Mouse (Mus musculus): ENCODE results near the gene Hcls1. TPM values are rescaled to one million over a fixed set of nuclear protein-coding genes. Genes with fewer than 3 reads are reported as not detected.
A peak's percentile ranks its signal among the peaks of the same experiment; 100 is the strongest.

The Hcls1 gene
- polyA plus RNA-seq, 1 experiment from 2014 or later: 2.2 TPM

DNA sequence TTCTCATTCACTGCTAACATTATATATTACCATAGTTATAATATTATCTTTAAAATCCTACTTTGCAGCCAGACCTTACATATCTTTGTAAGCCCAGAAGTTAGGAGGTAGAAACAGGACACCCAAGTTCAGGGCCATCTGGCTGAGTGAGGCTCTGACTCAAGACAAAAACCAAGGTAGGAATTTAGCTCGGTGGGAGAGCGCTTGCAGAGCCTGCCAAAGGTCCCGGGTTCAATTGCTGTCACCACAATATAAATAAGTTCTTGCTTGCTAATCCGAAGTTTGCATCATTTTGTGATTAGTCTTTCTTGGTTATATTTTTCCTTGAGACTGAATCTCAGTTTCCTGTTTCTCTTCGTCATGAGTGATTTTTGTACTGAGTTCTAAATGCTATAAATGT is 31.6 kb upstream of the Hcls1 start:
- Histone ChIP-seq H3K4me3 (ENCODE audit: low read depth, low read length) (no peak overlapping the region), H3K4me1 (ENCODE audit: insufficient read depth) (no peaks in the 10 kb centered on the region), H3K4me2 (no peak overlapping the region), H3K27ac (ENCODE audit: low read depth) (no peak overlapping the region), H3K36me3 (ENCODE audit: insufficient read depth) (peaks cover 61% of the 10 kb centered on the region), H3K9me3 (ENCODE audit: low read depth, low read length) (no peaks in the 10 kb centered on the region), H3K27me3 (ENCODE audit: insufficient read depth, low read length) (no peaks in the 10 kb centered on the region), H3K9ac (no peak overlapping the region)
- no peak for DNase-seq
- no peak for TF ChIP-seq CTCF (IDR thresholded peaks at IDR 0.05; ENCODE audit: low read depth)
- no peak for ATAC-seq (ENCODE audit: insufficient read depth)
- WGBS: 80% methylated on average over 5 of the region's 5 CpGs

DNA sequence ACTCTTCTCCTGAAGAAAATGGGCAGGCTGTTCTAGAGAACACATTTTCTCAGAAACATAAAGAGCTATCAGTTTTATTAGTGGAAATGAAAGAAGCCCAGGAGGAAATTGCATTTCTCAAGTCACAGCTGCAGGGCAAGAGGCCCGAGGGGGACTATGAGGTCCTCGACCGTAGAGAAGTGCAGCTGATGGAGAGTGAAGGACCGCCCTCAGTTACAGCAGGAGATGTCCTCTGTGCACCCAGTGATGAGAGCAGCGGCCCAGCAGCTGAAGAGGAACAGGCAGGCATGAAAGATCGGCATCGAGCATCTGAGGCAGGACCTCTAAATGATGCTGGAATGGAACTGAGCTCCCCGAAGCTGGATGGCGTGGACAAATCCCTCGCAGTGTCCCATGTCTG is 22.9 kb upstream of the Hcls1 start:
- Histone ChIP-seq H3K4me1 (ENCODE audit: insufficient read depth) (no peaks in the 10 kb centered on the region), H3K4me3 (ENCODE audit: low read depth, low read length) (no peak overlapping the region), H3K9me3 (ENCODE audit: low read depth, low read length) (no peaks in the 10 kb centered on the region), H3K9ac (no peak overlapping the region), H3K27me3 (ENCODE audit: insufficient read depth, low read length) (no peaks in the 10 kb centered on the region), H3K36me3 (ENCODE audit: insufficient read depth) (peaks cover 67% of the 10 kb centered on the region), H3K4me2 (no peak overlapping the region), H3K27ac (ENCODE audit: low read depth) (no peak overlapping the region)
- TF ChIP-seq CTCF (IDR thresholded peaks at IDR 0.05; ENCODE audit: low read depth): no peak
- DNase-seq (peak; percentile 28), ATAC-seq (ENCODE audit: insufficient read depth) (peak; percentile 69; the same call in 1 of the 2 replicates)
- WGBS: 71% methylated on average over 10 of the region's 10 CpGs

DNA sequence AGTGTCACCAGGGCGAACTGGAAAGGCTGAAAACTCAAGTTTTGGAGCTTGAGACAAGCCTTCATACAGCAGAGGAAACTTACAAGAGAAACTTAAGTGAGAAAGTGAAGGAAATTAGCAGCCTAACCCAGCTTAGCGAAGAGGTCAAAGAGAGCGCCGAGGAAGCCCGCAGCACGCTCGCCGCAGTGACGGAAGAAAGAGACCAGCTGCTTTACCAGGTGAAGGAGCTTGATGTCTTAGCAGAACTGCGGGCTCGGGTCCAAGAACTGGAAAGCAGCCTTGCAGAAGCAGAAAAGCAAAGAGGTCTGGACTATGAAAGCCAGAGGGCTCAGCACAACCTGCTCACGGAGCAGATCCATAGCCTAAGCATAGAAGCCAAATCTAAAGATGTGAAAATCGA is 22.5 kb upstream of the Hcls1 start:
- Histone ChIP-seq H3K4me3 (ENCODE audit: low read depth, low read length) (no peak overlapping the region), H3K36me3 (ENCODE audit: insufficient read depth) (peaks cover 69% of the 10 kb centered on the region), H3K9me3 (ENCODE audit: low read depth, low read length) (no peaks in the 10 kb centered on the region), H3K9ac (no peak overlapping the region), H3K4me2 (no peak overlapping the region), H3K27me3 (ENCODE audit: insufficient read depth, low read length) (no peaks in the 10 kb centered on the region), H3K27ac (ENCODE audit: low read depth) (no peak overlapping the region), H3K4me1 (ENCODE audit: insufficient read depth) (no peaks in the 10 kb centered on the region)
- no peak for TF ChIP-seq CTCF (IDR thresholded peaks at IDR 0.05; ENCODE audit: low read depth)
- 68% methylated on average over 13 of the region's 13 CpGs for WGBS
- DNase-seq (peak; percentile 75), ATAC-seq (ENCODE audit: insufficient read depth) (peak; percentile 71; the same call in 1 of the 2 replicates)

DNA sequence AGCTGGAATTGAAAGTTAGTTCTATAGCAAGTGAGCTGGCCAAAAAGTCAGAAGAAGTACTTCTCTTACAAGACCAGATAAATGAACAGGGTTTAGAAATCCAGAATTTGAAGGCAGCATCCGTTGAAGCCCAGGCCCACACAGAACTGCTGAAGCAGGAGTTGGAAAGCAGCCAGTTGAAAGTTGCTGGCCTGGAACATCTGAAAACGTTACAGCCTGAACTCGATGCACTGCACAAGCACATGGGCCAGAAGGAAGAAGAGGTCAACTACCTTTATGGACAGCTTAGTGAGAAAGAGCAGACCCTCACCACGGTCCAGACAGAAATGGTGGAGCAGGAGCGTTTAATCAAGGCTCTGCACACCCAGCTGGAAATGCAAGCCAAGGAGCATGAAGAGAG is 20.6 kb upstream of the Hcls1 start:
- WGBS: 68% methylated on average over 5 of the region's 5 CpGs
- no peaks in the 10 kb centered on the region for H3K27me3 ChIP-seq (ENCODE audit: insufficient read depth, low read length)
- H3K4me2 ChIP-seq: no peak overlapping the region
- H3K4me3 ChIP-seq (ENCODE audit: low read depth, low read length): no peak overlapping the region
- no peak for ATAC-seq (ENCODE audit: insufficient read depth)
- TF ChIP-seq CTCF (IDR thresholded peaks at IDR 0.05; ENCODE audit: low read depth): no peak
- peak; percentile 37 for DNase-seq
- peaks cover 73% of the 10 kb centered on the region for H3K36me3 ChIP-seq (ENCODE audit: insufficient read depth)
- H3K4me1 ChIP-seq (ENCODE audit: insufficient read depth): no peaks in the 10 kb centered on the region
- no peak overlapping the region for H3K27ac ChIP-seq (ENCODE audit: low read depth)
- H3K9ac ChIP-seq: no peak overlapping the region
- no peaks in the 10 kb centered on the region for H3K9me3 ChIP-seq (ENCODE audit: low read depth, low read length)

DNA sequence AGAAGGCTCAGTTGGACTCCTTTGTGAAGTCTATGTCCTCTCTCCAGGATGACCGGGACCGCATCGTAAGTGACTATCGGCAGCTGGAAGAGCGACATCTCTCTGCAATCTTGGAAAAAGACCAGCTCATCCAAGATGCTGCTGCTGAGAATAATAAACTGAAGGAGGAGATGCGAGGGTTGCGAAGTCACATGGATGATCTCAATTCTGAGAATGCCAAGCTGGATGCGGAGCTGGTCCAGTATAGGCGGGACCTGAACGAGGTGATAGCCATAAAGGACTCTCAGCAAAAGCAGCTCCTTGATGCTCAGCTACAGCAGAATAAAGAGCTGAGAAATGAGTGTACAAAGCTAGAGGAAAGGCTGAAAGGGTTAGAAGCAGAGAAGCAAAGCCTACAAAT is 16.3 kb upstream of the Hcls1 start:
- no peak for DNase-seq
- H3K4me1 ChIP-seq (ENCODE audit: insufficient read depth): no peaks in the 10 kb centered on the region
- H3K36me3 ChIP-seq (ENCODE audit: insufficient read depth): peaks cover 75% of the 10 kb centered on the region
- no peaks in the 10 kb centered on the region for H3K27me3 ChIP-seq (ENCODE audit: insufficient read depth, low read length)
- H3K4me3 ChIP-seq (ENCODE audit: low read depth, low read length): no peak overlapping the region
- no peak for TF ChIP-seq CTCF (IDR thresholded peaks at IDR 0.05; ENCODE audit: low read depth)
- no peak for ATAC-seq (ENCODE audit: insufficient read depth)
- no peak overlapping the region for H3K27ac ChIP-seq (ENCODE audit: low read depth)
- H3K9me3 ChIP-seq (ENCODE audit: low read depth, low read length): no peaks in the 10 kb centered on the region
- H3K9ac ChIP-seq: no peak overlapping the region
- WGBS: 93% methylated on average over 10 of the region's 10 CpGs
- H3K4me2 ChIP-seq: no peak overlapping the region

DNA sequence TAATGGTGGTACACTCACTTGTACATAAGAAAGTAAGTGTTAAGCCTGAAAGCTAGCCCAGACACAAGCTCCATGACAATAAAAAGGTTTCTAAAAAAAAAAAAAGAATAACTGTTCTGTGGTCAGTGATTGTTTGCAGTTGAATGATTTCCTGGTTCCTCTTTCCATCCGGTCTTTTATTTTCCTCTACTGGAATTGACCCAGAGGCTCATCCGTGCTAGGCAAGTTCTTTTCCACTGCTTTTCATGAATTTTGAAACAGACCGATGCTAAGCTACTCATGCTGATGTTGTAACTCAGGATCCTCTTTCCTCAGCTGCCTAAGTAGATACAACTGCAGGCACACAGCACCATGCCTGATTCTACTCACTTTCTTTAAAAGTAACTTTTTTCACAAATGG is 14.4 kb upstream of the Hcls1 start:
- H3K27ac ChIP-seq (ENCODE audit: low read depth): no peak overlapping the region
- DNase-seq: no peak
- WGBS: 86% methylated on average over 3 of the region's 3 CpGs
- no peak for ATAC-seq (ENCODE audit: insufficient read depth)
- H3K36me3 ChIP-seq (ENCODE audit: insufficient read depth): peaks cover 68% of the 10 kb centered on the region
- H3K9ac ChIP-seq: no peak overlapping the region
- no peaks in the 10 kb centered on the region for H3K9me3 ChIP-seq (ENCODE audit: low read depth, low read length)
- H3K27me3 ChIP-seq (ENCODE audit: insufficient read depth, low read length): no peaks in the 10 kb centered on the region
- TF ChIP-seq CTCF (IDR thresholded peaks at IDR 0.05; ENCODE audit: low read depth): no peak
- no peak overlapping the region for H3K4me3 ChIP-seq (ENCODE audit: low read depth, low read length)
- H3K4me1 ChIP-seq (ENCODE audit: insufficient read depth): no peaks in the 10 kb centered on the region
- no peak overlapping the region for H3K4me2 ChIP-seq

DNA sequence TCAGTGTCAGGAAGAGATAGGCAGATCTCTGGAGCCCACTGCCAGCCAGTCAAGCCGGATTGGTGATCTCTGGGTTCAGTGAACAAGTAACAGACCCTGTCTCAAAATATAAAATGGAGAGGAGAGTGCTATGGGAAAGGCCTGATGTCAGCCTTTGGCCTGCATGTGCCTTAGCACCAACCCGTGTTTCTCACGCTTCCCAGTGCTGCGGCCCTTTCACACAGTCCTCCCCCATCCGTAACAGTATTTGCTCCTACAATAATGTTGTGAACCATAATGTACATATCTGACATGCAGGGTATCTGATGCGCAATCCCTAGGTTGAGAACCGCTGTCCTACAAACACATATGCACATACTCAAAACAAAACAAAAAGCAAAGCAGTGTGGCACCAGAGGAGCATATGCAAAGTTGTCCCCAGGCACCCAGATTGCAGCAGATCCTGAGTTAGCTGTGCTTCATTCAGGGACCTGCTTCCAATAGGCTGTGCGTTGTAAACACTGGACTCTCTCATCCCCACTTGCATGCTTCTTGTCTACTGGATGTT is 13.6 kb upstream of the Hcls1 start:
- DNase-seq (no peak), ATAC-seq (ENCODE audit: insufficient read depth) (no peak)
- Histone ChIP-seq H3K4me3 (ENCODE audit: low read depth, low read length) (no peak overlapping the region), H3K27ac (ENCODE audit: low read depth) (no peak overlapping the region), H3K27me3 (ENCODE audit: insufficient read depth, low read length) (no peaks in the 10 kb centered on the region), H3K36me3 (ENCODE audit: insufficient read depth) (peaks cover 68% of the 10 kb centered on the region), H3K4me1 (ENCODE audit: insufficient read depth) (no peaks in the 10 kb centered on the region), H3K4me2 (no peak overlapping the region), H3K9ac (no peak overlapping the region), H3K9me3 (ENCODE audit: low read depth, low read length) (no peaks in the 10 kb centered on the region)
- WGBS: 94% methylated on average over 8 of the region's 8 CpGs
- TF ChIP-seq CTCF (IDR thresholded peaks at IDR 0.05; ENCODE audit: low read depth): no peak

DNA sequence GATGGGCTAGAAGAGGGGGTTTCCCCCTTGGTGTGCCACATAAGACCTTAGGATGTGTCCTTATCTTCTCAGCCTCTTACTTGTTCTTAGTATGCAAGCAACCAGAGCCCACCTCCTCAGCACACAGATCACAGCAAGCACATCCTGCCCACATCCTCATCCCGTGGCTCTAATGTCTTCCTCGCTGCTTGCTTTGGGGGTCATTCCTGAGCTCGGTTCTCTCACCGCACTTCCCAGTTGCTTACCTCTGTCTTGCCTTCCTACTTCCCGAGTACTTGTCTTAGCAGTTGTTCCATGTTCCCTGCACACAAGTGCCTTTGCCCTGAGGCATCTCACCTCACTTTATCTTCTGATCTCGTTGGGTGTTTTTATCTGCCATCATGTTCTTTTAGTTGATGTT is 12.8 kb upstream of the Hcls1 start:
- no peak for DNase-seq
- H3K9me3 ChIP-seq (ENCODE audit: low read depth, low read length): no peaks in the 10 kb centered on the region
- H3K4me1 ChIP-seq (ENCODE audit: insufficient read depth): no peaks in the 10 kb centered on the region
- no peak overlapping the region for H3K4me2 ChIP-seq
- no peak for ATAC-seq (ENCODE audit: insufficient read depth)
- peaks cover 69% of the 10 kb centered on the region for H3K36me3 ChIP-seq (ENCODE audit: insufficient read depth)
- H3K27me3 ChIP-seq (ENCODE audit: insufficient read depth, low read length): no peaks in the 10 kb centered on the region
- TF ChIP-seq CTCF (IDR thresholded peaks at IDR 0.05; ENCODE audit: low read depth): no peak
- H3K9ac ChIP-seq: no peak overlapping the region
- H3K4me3 ChIP-seq (ENCODE audit: low read depth, low read length): no peak overlapping the region
- no peak overlapping the region for H3K27ac ChIP-seq (ENCODE audit: low read depth)
- 83% methylated on average over 6 of the region's 6 CpGs for WGBS

Data from lung, embryonic 14.5 days (tissue).